Mouse (Mus musculus) G1E (cell line): Measurements from ENCODE around the gene Khdc4. TPM values are rescaled to one million over a fixed set of nuclear protein-coding genes. Genes with fewer than 3 reads are reported as not detected.

Experiments
- ATAC-seq: 2 replicates; pipeline ENCODE4 v1.8.0; 2016; ENCODE audit warnings: mild to moderate bottlenecking; ENCODE audit not compliant: insufficient number of reproducible peaks, poor library complexity, low FRiP score, severe bottlenecking; ENCODE audit errors: extremely low read depth
- DNase-seq: peaks from one replicate; pipeline ENCODE4 v3.0.0; 2012; ENCODE audit warnings: low spot score
- H3K27me3 ChIP-seq: 2 replicates; pipeline ENCODE4 v1.6.1; 2012; ENCODE audit warnings: mild to moderate bottlenecking, low read length, inconsistent platforms; ENCODE audit not compliant: insufficient read depth
- H3K36me3 ChIP-seq: replicated peaks from 2 replicates; pipeline ENCODE3; 2012; ENCODE audit warnings: mild to moderate bottlenecking, inconsistent platforms
- H3K4me1 ChIP-seq: 2 replicates; pipeline ENCODE4 v1.6.1; 2012; ENCODE audit warnings: low read depth, low read length, inconsistent platforms, mixed read lengths; ENCODE audit not compliant: insufficient read depth
- H3K4me3 ChIP-seq: 2 replicates; pipeline ENCODE4 v1.5.1; 2012; ENCODE audit warnings: low read depth, mild to moderate bottlenecking, inconsistent platforms, low read length, moderate library complexity, mixed read lengths
- H3K9me3 ChIP-seq: replicated peaks from 2 replicates; pipeline ENCODE4 v1.6.1; 2012; ENCODE audit warnings: inconsistent platforms
- CTCF ChIP-seq: IDR thresholded peaks from 2 replicates; pipeline ENCODE4 v1.5.1; 2012; ENCODE audit warnings: low read depth, low read length, inconsistent platforms, mixed read lengths
- GATA1 ChIP-seq: IDR thresholded peaks from 2 replicates; pipeline ENCODE4 v1.6.1; 2012; ENCODE audit warnings: borderline replicate concordance, low read length, inconsistent platforms, mixed read lengths
- GATA2 ChIP-seq: IDR thresholded peaks from 2 replicates; pipeline ENCODE4 v1.6.1; 2012; ENCODE audit warnings: low read depth, low read length, inconsistent platforms, borderline replicate concordance
- POLR2AphosphoS5 ChIP-seq: IDR thresholded peaks from 2 replicates; pipeline ENCODE4 v1.6.1; 2012; ENCODE audit warnings: low read depth, low read length, inconsistent platforms; ENCODE audit not compliant: insufficient replicate concordance
- TAL1 ChIP-seq: conservative IDR thresholded peaks from 2 replicates; pipeline ENCODE4 v1.6.1; 2012; ENCODE audit warnings: low read depth, low read length, inconsistent platforms, mixed read lengths
- polyA plus RNA-seq: library from polyadenylated mRNA; stranded (reverse); fragments of >175 nt; gene quantifications from 2 replicates; pipeline ENCODE4 v1.2.3, GENCODE M21; 2012
- total RNA-seq, 2 experiments: library from RNA; stranded (forward) in 1 of 2; stranded (reverse) in 1 of 2; fragments of 200-1000 nt in 1 of 2; fragments of >200 nt in 1 of 2; fragmentation: Nextera tagmentation in 1 of 2; gene quantifications; 2 replicates each; pipeline ENCODE4 v1.2.3; 2014 to 2017

Khdc4 gene
- 98.1 and 102 TPM in 2 replicates for total RNA-seq (2014; fragmentation: Nextera tagmentation)
- total RNA-seq (2017) = 83.9 and 88.8 TPM in 2 replicates
- 16.7 and 18.5 TPM in 2 replicates for polyA plus RNA-seq

- no peaks in the 10 kb centered on the region for H3K9me3 ChIP-seq
- ATAC-seq (peak; percentile 99), DNase-seq (peak; percentile 94)
- peak within 1 kb of the TSS; percentile 93 for H3K4me3 ChIP-seq
- no peak for TF ChIP-seq POLR2AphosphoS5
- H3K27me3 ChIP-seq = no peaks in the 10 kb centered on the region
- H3K36me3 ChIP-seq = peaks cover 34% of the 10 kb centered on the region
- peaks cover 19% of the 10 kb centered on the region for H3K4me1 ChIP-seq
Observed at GRCm38 (mm10) chr3:88684980-88685941, at the start of gene Khdc4. Gene Khdc4, plus strand, starts transcription at chr3:88685803.

- DNase-seq (no peak), ATAC-seq (no peak)
- Histone ChIP-seq H3K4me1 (peaks cover 6% of the 10 kb centered on the region), H3K27me3 (no peaks in the 10 kb centered on the region), H3K36me3 (peaks cover 93% of the 10 kb centered on the region), H3K4me3 (no peak overlapping the region), H3K9me3 (no peaks in the 10 kb centered on the region)
- TF ChIP-seq CTCF (no peak), GATA1 (no peak), POLR2AphosphoS5 (no peak), GATA2 (no peak), TAL1 (no peak)
Observed at GRCm38 (mm10) chr3:88636555-88636986, 49.0 kb upstream of the Khdc4 start.

- H3K36me3 ChIP-seq = peaks cover 93% of the 10 kb centered on the region
- H3K4me1 ChIP-seq = 0 out of 2 replicates have a peak, but pooled peaks cover under 1% of the 10 kb centered on the region
- H3K27me3 ChIP-seq = no peaks in the 10 kb centered on the region
- ATAC-seq (no peak), DNase-seq (no peak)
- TF ChIP-seq POLR2AphosphoS5 (no peak), CTCF (no peak), GATA1 (no peak), TAL1 (no peak), GATA2 (no peak)
- H3K9me3 ChIP-seq = no peaks in the 10 kb centered on the region
- no peak overlapping the region for H3K4me3 ChIP-seq
Observed at GRCm38 (mm10) chr3:88637134-88637533, 48.5 kb upstream of the Khdc4 start.

DNA sequence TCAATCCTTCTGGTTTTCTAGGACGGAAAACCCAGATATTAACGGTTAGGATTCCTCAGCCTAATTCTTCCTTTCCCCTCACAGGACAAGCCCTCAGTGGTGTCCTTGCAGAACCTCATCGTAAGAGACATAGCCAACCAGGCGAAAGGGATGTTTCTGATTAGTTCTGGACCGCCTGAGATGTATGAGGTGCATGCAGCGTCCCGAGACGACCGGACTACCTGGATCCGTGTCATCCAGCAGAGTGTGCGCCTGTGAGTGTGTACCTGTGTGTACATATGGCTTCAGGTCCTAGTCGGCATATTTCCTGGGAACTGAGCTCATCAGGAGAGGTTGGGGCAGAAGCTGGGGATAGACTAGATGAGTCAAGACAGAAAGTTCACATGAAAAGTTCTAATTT, 46.4 kb upstream of the Khdc4 start:
- no peak for DNase-seq
- Histone ChIP-seq H3K36me3 (peaks cover 93% of the 10 kb centered on the region), H3K4me1 (no peaks in the 10 kb centered on the region), H3K9me3 (no peaks in the 10 kb centered on the region), H3K27me3 (no peaks in the 10 kb centered on the region), H3K4me3 (no peak overlapping the region)
- no peak for ATAC-seq
- TF ChIP-seq GATA1 = no peak
- TF ChIP-seq GATA2 = no peak
- no peak for TF ChIP-seq TAL1
- TF ChIP-seq CTCF = no peak
- no peak for TF ChIP-seq POLR2AphosphoS5

GRCm38 (mm10) chr3:88640676-88641075, 44.9 kb upstream of the Khdc4 start:
- ATAC-seq (no peak), DNase-seq (no peak)
- no peaks in the 10 kb centered on the region for H3K9me3 ChIP-seq
- TF ChIP-seq GATA1 = no peak
- peak; percentile 65 for TF ChIP-seq CTCF
- no peak for TF ChIP-seq TAL1
- H3K27me3 ChIP-seq = no peaks in the 10 kb centered on the region
- peaks cover 92% of the 10 kb centered on the region for H3K36me3 ChIP-seq
- no peaks in the 10 kb centered on the region for H3K4me1 ChIP-seq
- no peak overlapping the region for H3K4me3 ChIP-seq

DNA sequence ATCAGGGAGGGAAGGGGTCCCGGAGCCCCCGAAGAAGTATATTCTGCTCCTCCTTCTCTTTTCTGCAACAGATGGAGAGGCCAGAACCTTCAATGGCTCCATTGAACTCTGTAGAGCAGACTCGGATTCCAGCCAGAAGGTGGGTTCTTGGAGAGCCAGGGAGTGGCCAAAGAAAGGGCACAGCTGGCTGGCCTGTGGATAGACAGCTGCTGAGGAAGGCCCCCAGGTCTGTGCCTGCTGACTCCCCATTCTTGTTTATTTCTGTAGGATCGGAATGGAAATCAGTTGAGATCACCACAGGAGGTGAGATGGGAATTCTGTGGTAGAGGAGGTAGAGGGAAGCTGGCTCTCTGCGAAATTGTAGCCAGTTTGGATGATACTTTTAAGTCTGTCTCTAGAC, 42.5 kb upstream of the Khdc4 start:
- no peak for TF ChIP-seq GATA1
- TF ChIP-seq GATA2 = no peak
- TF ChIP-seq TAL1 = no peak
- no peak for TF ChIP-seq POLR2AphosphoS5
- TF ChIP-seq CTCF = no peak
- no peak for ATAC-seq

DNA sequence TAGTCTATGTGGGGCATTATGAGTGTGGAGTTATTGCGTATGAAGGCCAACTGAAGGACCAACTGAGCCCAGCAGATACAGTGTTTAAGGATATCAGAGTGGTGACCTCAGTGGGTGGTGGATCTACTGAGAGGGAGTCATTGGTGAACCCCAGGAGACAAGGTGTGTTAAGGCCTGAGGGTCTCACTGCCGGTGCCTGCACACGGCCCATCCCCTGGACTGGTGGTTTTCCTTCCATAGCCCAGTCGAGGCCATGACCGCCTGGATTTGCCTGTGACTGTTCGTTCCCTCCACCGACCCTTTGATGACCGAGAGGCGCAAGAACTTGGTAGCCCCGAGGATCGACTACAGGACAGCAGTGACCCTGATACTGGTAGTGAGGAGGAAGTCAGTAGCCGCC, 39.7 kb upstream of the Khdc4 start:
- TF ChIP-seq CTCF (no peak), GATA2 (no peak), POLR2AphosphoS5 (no peak), TAL1 (no peak), GATA1 (no peak)
- no peak for DNase-seq
- no peak for ATAC-seq
- Histone ChIP-seq H3K36me3 (peaks cover 90% of the 10 kb centered on the region), H3K9me3 (no peaks in the 10 kb centered on the region), H3K27me3 (no peaks in the 10 kb centered on the region), H3K4me3 (no peak overlapping the region), H3K4me1 (no peaks in the 10 kb centered on the region)

More for the DNA sequence above, 42.5 kb upstream of the Khdc4 start:
- Histone ChIP-seq H3K36me3 (peaks cover 94% of the 10 kb centered on the region), H3K9me3 (no peaks in the 10 kb centered on the region), H3K27me3 (no peaks in the 10 kb centered on the region), H3K4me1 (no peaks in the 10 kb centered on the region), H3K4me3 (no peak overlapping the region)
- DNase-seq = no peak
